Mouse (Mus musculus): ENCODE data around the gene Foxred1.

DNA sequence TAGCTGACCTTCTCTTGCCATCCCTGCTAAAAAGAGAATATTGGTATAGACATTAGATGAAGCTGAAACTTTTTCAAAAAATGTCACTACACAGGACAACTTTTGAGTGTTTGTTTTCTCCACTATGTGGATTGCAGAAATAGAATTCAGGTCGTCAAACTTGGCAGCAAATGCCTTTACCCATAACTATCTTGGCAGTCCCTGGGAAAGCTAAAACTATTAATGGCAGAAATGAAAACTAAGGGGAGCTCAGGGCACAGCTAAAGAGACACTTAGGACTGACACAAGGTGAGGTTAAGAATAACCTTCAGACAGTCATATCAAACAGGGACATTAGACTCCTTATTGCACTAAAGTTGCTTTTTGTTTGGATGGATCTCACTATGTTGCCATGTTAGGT is 7.1 kb upstream of the Foxred1 start:
- TF ChIP-seq CTCF (IDR thresholded peaks at IDR 0.05; ENCODE audit: insufficient read depth, low read length) (no peak), POLR2A (IDR thresholded peaks at IDR 0.05; ENCODE audit: borderline replicate concordance, extremely low read depth, low read depth, low read length) (no peak)
